Mouse (Mus musculus): ENCODE results near the gene Arhgap30. TPM values are rescaled to one million over a fixed set of nuclear protein-coding genes. Genes with fewer than 3 reads are reported as not detected.

The Arhgap30 gene
- polyA plus RNA-seq, 1 experiment: 0.02 TPM

GRCm38 (mm10) chr1:171418660-171419059 lies 29.9 kb downstream of the Arhgap30 start, which contains the start of gene Tstd1:
Tstd1 (plus strand) TSS chr1:171418872.
- no peak within 1 kb of the TSS for H3K4me2 ChIP-seq (ENCODE audit: low read depth)
- H3K36me3 ChIP-seq (ENCODE audit: control insufficient read depth, insufficient read depth): peaks cover 20% of the 10 kb centered on the region
- H3K79me2 ChIP-seq (ENCODE audit: control insufficient read depth, insufficient read depth): peaks cover 16% of the 10 kb centered on the region
- TF ChIP-seq E2F4 (IDR thresholded peaks at IDR 0.05; ENCODE audit: insufficient read depth) (no peak), MYOD1 (IDR thresholded peaks at IDR 0.05; ENCODE audit: control insufficient read depth in 1 of 3, insufficient read length in 2 of 3, low read depth in 2 of 3) (no peak), MYOG (IDR thresholded peaks at IDR 0.05; ENCODE audit: control insufficient read depth in 1 of 3, insufficient read depth in 1 of 3, insufficient read length in 2 of 3, low read depth in 2 of 3) (no peak), REST (IDR thresholded peaks at IDR 0.05; ENCODE audit: insufficient read depth, insufficient read length) (no peak), MAX (IDR thresholded peaks at IDR 0.05; ENCODE audit: low read depth) (no peak), CEBPB (IDR thresholded peaks at IDR 0.05; ENCODE audit: insufficient read depth, poor library complexity, severe bottlenecking) (no peak), USF1 (IDR thresholded peaks at IDR 0.05; ENCODE audit: low read depth) (no peak), TCF12 (IDR thresholded peaks at IDR 0.05; ENCODE audit: insufficient read depth, poor library complexity, severe bottlenecking) (no peak), TCF3 (IDR thresholded peaks at IDR 0.05; ENCODE audit: insufficient read length, low read depth) (no peak), SRF (IDR thresholded peaks at IDR 0.05; ENCODE audit: control insufficient read depth, insufficient read length, low read depth) (no peak), POLR2AphosphoS2 (IDR thresholded peaks at IDR 0.05; ENCODE audit: insufficient read length, low read depth) (no peak), POLR2A (IDR thresholded peaks at IDR 0.05; ENCODE audit: insufficient read length, low read depth) (no peak)
- H3K27me3 ChIP-seq (ENCODE audit: control insufficient read depth, insufficient read depth, insufficient read length): no peaks in the 10 kb centered on the region
- no peak within 1 kb of the TSS for H3ac ChIP-seq (ENCODE audit: control insufficient read depth, insufficient read length)
- no peak within 1 kb of the TSS for H3K4me3 ChIP-seq

GRCm38 (mm10) chr1:171419291-171419882 lies 30.6 kb downstream of the Arhgap30 start:
- Histone ChIP-seq H3K4me3 (no peak overlapping the region), H3K27me3 (ENCODE audit: control insufficient read depth, insufficient read depth, insufficient read length) (no peaks in the 10 kb centered on the region), H3K36me3 (ENCODE audit: control insufficient read depth, insufficient read depth) (peaks cover 20% of the 10 kb centered on the region), H3ac (ENCODE audit: control insufficient read depth, insufficient read length) (no peak overlapping the region), H3K79me2 (ENCODE audit: control insufficient read depth, insufficient read depth) (peaks cover 8% of the 10 kb centered on the region), H3K4me2 (ENCODE audit: low read depth) (no peak overlapping the region)
- TF ChIP-seq E2F4 (IDR thresholded peaks at IDR 0.05; ENCODE audit: insufficient read depth) (no peak), SRF (IDR thresholded peaks at IDR 0.05; ENCODE audit: control insufficient read depth, insufficient read length, low read depth) (no peak), POLR2AphosphoS2 (IDR thresholded peaks at IDR 0.05; ENCODE audit: insufficient read length, low read depth) (no peak), TCF12 (IDR thresholded peaks at IDR 0.05; ENCODE audit: insufficient read depth, poor library complexity, severe bottlenecking) (no peak), CEBPB (IDR thresholded peaks at IDR 0.05; ENCODE audit: insufficient read depth, poor library complexity, severe bottlenecking) (no peak), USF1 (IDR thresholded peaks at IDR 0.05; ENCODE audit: low read depth) (no peak), POLR2A (IDR thresholded peaks at IDR 0.05; ENCODE audit: insufficient read length, low read depth) (no peak), MYOG (IDR thresholded peaks at IDR 0.05; ENCODE audit: control insufficient read depth in 1 of 3, insufficient read depth in 1 of 3, insufficient read length in 2 of 3, low read depth in 2 of 3) (no peak), TCF3 (IDR thresholded peaks at IDR 0.05; ENCODE audit: insufficient read length, low read depth) (no peak), MAX (IDR thresholded peaks at IDR 0.05; ENCODE audit: low read depth) (no peak), REST (IDR thresholded peaks at IDR 0.05; ENCODE audit: insufficient read depth, insufficient read length) (no peak), MYOD1 (IDR thresholded peaks at IDR 0.05; ENCODE audit: control insufficient read depth in 1 of 3, insufficient read length in 2 of 3, low read depth in 2 of 3) (no peak)

- TF ChIP-seq SRF (IDR thresholded peaks at IDR 0.05; ENCODE audit: control insufficient read depth, insufficient read length, low read depth) (no peak), CEBPB (IDR thresholded peaks at IDR 0.05; ENCODE audit: insufficient read depth, poor library complexity, severe bottlenecking) (no peak), REST (IDR thresholded peaks at IDR 0.05; ENCODE audit: insufficient read depth, insufficient read length) (no peak), MAX (IDR thresholded peaks at IDR 0.05; ENCODE audit: low read depth) (no peak), POLR2AphosphoS2 (IDR thresholded peaks at IDR 0.05; ENCODE audit: insufficient read length, low read depth) (no peak), MYOG (IDR thresholded peaks at IDR 0.05; ENCODE audit: control insufficient read depth in 1 of 3, insufficient read depth in 1 of 3, insufficient read length in 2 of 3, low read depth in 2 of 3) (no peak), POLR2A (IDR thresholded peaks at IDR 0.05; ENCODE audit: insufficient read length, low read depth) (no peak), MYOD1 (IDR thresholded peaks at IDR 0.05; ENCODE audit: control insufficient read depth in 1 of 3, insufficient read length in 2 of 3, low read depth in 2 of 3) (no peak), USF1 (IDR thresholded peaks at IDR 0.05; ENCODE audit: low read depth) (no peak), E2F4 (IDR thresholded peaks at IDR 0.05; ENCODE audit: insufficient read depth) (no peak), TCF3 (IDR thresholded peaks at IDR 0.05; ENCODE audit: insufficient read length, low read depth) (no peak)
- Histone ChIP-seq H3K4me3 (no peak overlapping the region), H3K79me2 (ENCODE audit: control insufficient read depth, insufficient read depth) (peaks cover 4% of the 10 kb centered on the region), H3K4me2 (ENCODE audit: low read depth) (no peak overlapping the region), H3K27me3 (ENCODE audit: control insufficient read depth, insufficient read depth, insufficient read length) (no peaks in the 10 kb centered on the region), H3K36me3 (ENCODE audit: control insufficient read depth, insufficient read depth) (peaks cover 20% of the 10 kb centered on the region), H3ac (ENCODE audit: control insufficient read depth, insufficient read length) (no peak overlapping the region)
These were observed 31.2 kb downstream of the Arhgap30 start for GRCm38 (mm10) chr1:171419905-171420304.

- no peak overlapping the region for H3K4me2 ChIP-seq (ENCODE audit: low read depth)
- no peak overlapping the region for H3ac ChIP-seq (ENCODE audit: control insufficient read depth, insufficient read length)
- H3K27me3 ChIP-seq (ENCODE audit: control insufficient read depth, insufficient read depth, insufficient read length): no peaks in the 10 kb centered on the region
- TF ChIP-seq TCF3 (IDR thresholded peaks at IDR 0.05; ENCODE audit: insufficient read length, low read depth): no peak
- TF ChIP-seq E2F4 (IDR thresholded peaks at IDR 0.05; ENCODE audit: insufficient read depth): no peak
- no peak for TF ChIP-seq MYOD1 (IDR thresholded peaks at IDR 0.05; ENCODE audit: control insufficient read depth in 1 of 3, insufficient read length in 2 of 3, low read depth in 2 of 3)
- TF ChIP-seq POLR2A (IDR thresholded peaks at IDR 0.05; ENCODE audit: insufficient read length, low read depth): no peak
- TF ChIP-seq SRF (IDR thresholded peaks at IDR 0.05; ENCODE audit: control insufficient read depth, insufficient read length, low read depth): no peak
- TF ChIP-seq USF1 (IDR thresholded peaks at IDR 0.05; ENCODE audit: low read depth): no peak
- TF ChIP-seq TCF12 (IDR thresholded peaks at IDR 0.05; ENCODE audit: insufficient read depth, poor library complexity, severe bottlenecking): no peak
- TF ChIP-seq CEBPB (IDR thresholded peaks at IDR 0.05; ENCODE audit: insufficient read depth, poor library complexity, severe bottlenecking): no peak
- TF ChIP-seq REST (IDR thresholded peaks at IDR 0.05; ENCODE audit: insufficient read depth, insufficient read length): no peak
- TF ChIP-seq MAX (IDR thresholded peaks at IDR 0.05; ENCODE audit: low read depth): no peak
- TF ChIP-seq MYOG (IDR thresholded peaks at IDR 0.05; ENCODE audit: control insufficient read depth in 1 of 3, insufficient read depth in 1 of 3, insufficient read length in 2 of 3, low read depth in 2 of 3): no peak
- TF ChIP-seq POLR2AphosphoS2 (IDR thresholded peaks at IDR 0.05; ENCODE audit: insufficient read length, low read depth): no peak
- peaks cover 11% of the 10 kb centered on the region for H3K36me3 ChIP-seq (ENCODE audit: control insufficient read depth, insufficient read depth)
- no peak overlapping the region for H3K4me3 ChIP-seq
- no peaks in the 10 kb centered on the region for H3K79me2 ChIP-seq (ENCODE audit: control insufficient read depth, insufficient read depth)
These were observed 33.8 kb downstream of the Arhgap30 start for GRCm38 (mm10) chr1:171422504-171423095.

Measured in myocyte (in vitro differentiated cells).